Mouse (Mus musculus) liver, adult 2 months (tissue): Measurements from ENCODE around the gene Tenm2.

Experiments used
- CTCF ChIP-seq: fragments of 200-500 bp; IDR thresholded peaks from 2 replicates; pipeline ENCODE4 v1.5.1; 2011; ENCODE audit warnings: low read depth, low read length, control low read depth
- POLR2A ChIP-seq: fragments of 200-500 bp; IDR thresholded peaks from 2 replicates; pipeline ENCODE4 v1.6.1; 2011; ENCODE audit warnings: low read length, control low read depth; ENCODE audit not compliant: insufficient read depth; ENCODE audit errors: extremely low read depth

DNA sequence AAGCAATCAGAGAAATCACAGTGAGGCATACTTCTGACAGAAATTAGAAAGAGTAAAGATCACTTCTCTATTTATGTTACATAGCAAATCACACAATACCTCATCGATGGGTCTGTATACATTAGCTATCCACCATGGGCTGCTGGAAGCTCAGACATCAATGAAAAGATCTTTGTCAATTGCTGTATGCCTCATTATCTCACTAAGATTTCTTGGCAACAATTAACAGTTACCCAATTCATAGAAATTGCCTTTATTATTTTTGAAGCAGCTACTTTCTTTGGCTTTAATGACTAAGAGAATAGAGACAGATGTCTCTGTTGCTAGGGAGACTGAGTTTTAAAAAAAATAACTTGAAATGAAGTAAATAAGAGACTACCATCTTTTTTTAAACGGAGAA is 106.9 kb downstream of the Tenm2 start:
- TF ChIP-seq POLR2A (no peak), CTCF (no peak)
